Comparison of ENCODE assay signal across 8 mouse cellular contexts in the genomic region with DNA sequence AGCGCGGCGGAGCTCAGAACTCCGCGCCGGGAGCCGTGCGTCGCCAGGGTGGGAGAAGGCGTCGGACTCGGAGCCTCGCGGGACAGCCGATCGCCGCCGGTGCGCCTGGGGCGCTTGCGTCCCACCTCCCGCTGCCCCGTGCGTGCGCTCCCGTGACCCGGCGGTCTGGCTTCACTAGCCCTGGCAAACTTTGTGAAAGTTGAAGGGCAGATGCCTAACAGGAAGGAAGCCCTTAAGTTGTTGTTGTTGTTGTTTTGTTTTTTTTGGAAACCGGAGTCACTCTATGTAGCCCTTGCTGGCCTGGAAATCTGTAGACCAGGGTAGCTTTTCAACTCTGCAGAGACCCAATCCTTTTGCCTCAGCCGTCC. TPM values are rescaled to one million over a fixed set of nuclear protein-coding genes. Genes with fewer than 3 reads are reported as not detected.
DNase-seq lines count a peak whose midpoint lies in the region; ATAC-seq and TF ChIP-seq lines count a peak whose summit lies in the region.

No protein-coding gene starts in this region.

- peak; percentile 70 for ATAC-seq in heart, embryonic 12.5 days (ENCODE audit: insufficient number of reproducible peaks, low FRiP score)
- ATAC-seq in G1E (ENCODE audit: extremely low read depth, insufficient number of reproducible peaks, low FRiP score, poor library complexity, severe bottlenecking): no peak
- ATAC-seq in forebrain, postnatal 0 days: no peak; the same call in 1 of the 2 replicates

- H3K4me3 ChIP-seq in heart, embryonic 12.5 days: peak overlapping the region; percentile 83
- peak overlapping the region; percentile 87 for H3K4me3 ChIP-seq in G1E (ENCODE audit: low read depth, low read length)
- peak overlapping the region; percentile 83 for H3K4me3 ChIP-seq in forebrain, postnatal 0 days (ENCODE audit: low read depth, low read length)
- H3K4me3 ChIP-seq in megakaryocyte, embryonic 14.5 days (replicated peaks): peak overlapping the region; percentile 94

- H3K4me1 ChIP-seq in heart, embryonic 12.5 days (replicated peaks): peaks cover 12% of the 10 kb centered on the region
- H3K4me1 ChIP-seq in G1E (ENCODE audit: insufficient read depth, low read depth, low read length): peaks cover 79% of the 10 kb centered on the region
- peaks cover 8% of the 10 kb centered on the region; the same call in 1 of the 2 replicates for H3K4me1 ChIP-seq in forebrain, postnatal 0 days (ENCODE audit: insufficient read depth)
- H3K4me1 ChIP-seq in megakaryocyte, embryonic 14.5 days: peaks cover 53% of the 10 kb centered on the region

- WGBS in heart, embryonic 12.5 days: under 1% methylated on average over 30 of the region's 30 CpGs
- WGBS in forebrain, postnatal 0 days: under 1% methylated on average over 30 of the region's 30 CpGs

- H3K27ac ChIP-seq in heart, embryonic 12.5 days (ENCODE audit: poor library complexity, severe bottlenecking): peak overlapping the region; percentile 75
- peak overlapping the region; percentile 4; the same call in 1 of the 2 replicates for H3K27ac ChIP-seq in forebrain, postnatal 0 days (ENCODE audit: low read depth, low read length)

- no peak for TF ChIP-seq CTCF in G1E (IDR thresholded peaks at IDR 0.05; ENCODE audit: low read depth, low read length)
- TF ChIP-seq CTCF in forebrain, postnatal 0 days (IDR thresholded peaks at IDR 0.05; ENCODE audit: low read depth): no peak

- peak overlapping the region; percentile 76 for H3K4me2 ChIP-seq in heart, embryonic 12.5 days
- peak overlapping the region; percentile 62 for H3K4me2 ChIP-seq in forebrain, postnatal 0 days (ENCODE audit: low read depth)

- DNase-seq in heart, adult 8-10 months (ENCODE audit: low spot score): no peak
- no peak for DNase-seq in G1E (ENCODE audit: low spot score)
- DNase-seq in forebrain, postnatal 0 days: no peak
- DNase-seq in adrenal gland, postnatal 25 days: no peak
- DNase-seq in cerebellum, adult 11 months: no peak
- DNase-seq in layer of hippocampus, adult 9-11 months: no peak

- H3K9ac ChIP-seq in heart, embryonic 12.5 days: peak overlapping the region; percentile 90
- H3K9ac ChIP-seq in forebrain, postnatal 0 days: peak overlapping the region; percentile 76

- H3K9me3 ChIP-seq in heart, embryonic 12.5 days (replicated peaks): no peaks in the 10 kb centered on the region
- no peaks in the 10 kb centered on the region for H3K9me3 ChIP-seq in G1E (replicated peaks)
- H3K9me3 ChIP-seq in forebrain, postnatal 0 days (ENCODE audit: low read length): no peaks in the 10 kb centered on the region
- no peaks in the 10 kb centered on the region for H3K9me3 ChIP-seq in megakaryocyte, embryonic 14.5 days

- no peaks in the 10 kb centered on the region for H3K27me3 ChIP-seq in heart, embryonic 12.5 days (replicated peaks)
- H3K27me3 ChIP-seq in G1E (ENCODE audit: insufficient read depth, low read length): no peaks in the 10 kb centered on the region
- no peaks in the 10 kb centered on the region for H3K27me3 ChIP-seq in forebrain, postnatal 0 days (ENCODE audit: insufficient read depth, low read length)
- H3K27me3 ChIP-seq in megakaryocyte, embryonic 14.5 days (replicated peaks): peaks cover 8% of the 10 kb centered on the region

- H3K36me3 ChIP-seq in heart, embryonic 12.5 days: no peaks in the 10 kb centered on the region
- H3K36me3 ChIP-seq in G1E (replicated peaks): peaks cover 9% of the 10 kb centered on the region
- H3K36me3 ChIP-seq in forebrain, postnatal 0 days (ENCODE audit: insufficient read depth): no peaks in the 10 kb centered on the region
- H3K36me3 ChIP-seq in megakaryocyte, embryonic 14.5 days (replicated peaks; ENCODE audit: low read length): no peaks in the 10 kb centered on the region

RNA-seq across cellular contexts. Expression of a gene that starts 0.6 kb away (rescaled TPM):
- polyA plus RNA-seq in heart, embryonic 12.5 days (2016; fragmentation: Nextera tagmentation; extraction: Ambion mirVana): 16.2 and 19.1 TPM in 2 replicates
- 10 to 100 TPM; 60.7 to 70.5 (median 66.4) TPM for total RNA-seq in heart, adult 8-10 months (2022)
- total RNA-seq in G1E (2014; fragmentation: Nextera tagmentation) (62.9 and 71.7 TPM in 2 replicates), G1E (2017) (53.2 and 54.7 TPM in 2 replicates)
- polyA plus RNA-seq in G1E (2012): 20.9 and 25.8 TPM in 2 replicates
- total RNA-seq in forebrain, postnatal 0 days (2014; rRNA removed): 33.9 and 34.9 TPM in 2 replicates
- polyA plus RNA-seq in forebrain, postnatal 0 days (2015; fragmentation: Nextera tagmentation; extraction: Ambion mirVana): 25.4 and 28.2 TPM in 2 replicates
- 10.5 TPM in 1 of 2 replicates, not detected in the other for polyA plus RNA-seq in megakaryocyte, embryonic 14.5 days (2012; ENCODE audit: insufficient read depth, low replicate concordance)
- 67.2 and 78.4 TPM in 2 replicates for total RNA-seq in adrenal gland, postnatal 25 days (2021)

RNA-seq across cellular contexts. Expression of a gene that starts 57.8 kb away (rescaled TPM):
- polyA plus RNA-seq in heart, embryonic 12.5 days (2016; fragmentation: Nextera tagmentation; extraction: Ambion mirVana): 30.5 and 34.7 TPM in 2 replicates
- total RNA-seq in heart, adult 8-10 months (2022): 100 to 1,000 TPM; 114 to 261 (median 181) TPM
- total RNA-seq in G1E (2014; fragmentation: Nextera tagmentation) (17.3 and 26.8 TPM in 2 replicates), G1E (2017) (8.3 and 9.5 TPM in 2 replicates)
- polyA plus RNA-seq in G1E (2012): 1.2 and 3.2 TPM in 2 replicates
- 24.7 and 35.3 TPM in 2 replicates for total RNA-seq in forebrain, postnatal 0 days (2014; rRNA removed)
- polyA plus RNA-seq in forebrain, postnatal 0 days (2015; fragmentation: Nextera tagmentation; extraction: Ambion mirVana): 26.3 and 32.0 TPM in 2 replicates
- 3.2 TPM in 1 of 2 replicates, not detected in the other for polyA plus RNA-seq in megakaryocyte, embryonic 14.5 days (2012; ENCODE audit: insufficient read depth, low replicate concordance)
- total RNA-seq in adrenal gland, postnatal 25 days (2021): 82.0 and 86.6 TPM in 2 replicates
